Mouse (Mus musculus) megakaryocyte, adult 5-6 weeks (primary cell): Measurements from ENCODE around the gene Klrb1f. TPM values are rescaled to one million over a fixed set of nuclear protein-coding genes. Genes with fewer than 3 reads are reported as not detected.

Experiments used
- total RNA-seq, 2 experiments: library from RNA; stranded (forward) in 1 of 2; stranded (reverse) in 1 of 2; fragments of 153-499, 151-499 nt in 1 of 2; fragments of 221-1000, 200-1000 nt in 1 of 2; gene quantifications; 2 replicates each; pipeline versions ENCODE4 v1.2.3 to v1.2.4; 2015 to 2017

The Klrb1f gene
- total RNA-seq, 2 experiments from 2014 or later: 108 to 132 TPM

Other genes starting within 250 kb of the Klrb1f start
- gene Gm44511, start 219.6 kb upstream of the Klrb1f start, total RNA-seq (2015): 2.7 TPM in 1 of 2 replicates, not detected in the other
- 3.4 TPM in 1 of 2 replicates, not detected in the other for gene Gm44511, start 219.6 kb upstream of the Klrb1f start, total RNA-seq (2017)
- 4.5 and 11.2 TPM in 2 replicates for gene Klrb1b, start 219.6 kb upstream of the Klrb1f start, total RNA-seq (2015)
- gene Klrb1b, start 219.6 kb upstream of the Klrb1f start, total RNA-seq (2017): 2.6 and 3.6 TPM in 2 replicates
- 34.3 and 38.5 TPM in 2 replicates for gene Clec2i, start 158.3 kb upstream of the Klrb1f start, total RNA-seq (2015)
- gene Clec2i, start 158.3 kb upstream of the Klrb1f start, total RNA-seq (2017): 58.0 and 59.7 TPM in 2 replicates
- gene BC035044, start 154.8 kb upstream of the Klrb1f start, total RNA-seq (2015): 154 and 164 TPM in 2 replicates
- 141 and 149 TPM in 2 replicates for gene BC035044, start 154.8 kb upstream of the Klrb1f start, total RNA-seq (2017)
- gene Clec2g, start 111.5 kb upstream of the Klrb1f start, total RNA-seq (2015): 0.48 TPM in 1 of 2 replicates, not detected in the other
- 1.5 TPM in 1 of 2 replicates, not detected in the other for gene Clec2g, start 111.5 kb upstream of the Klrb1f start, total RNA-seq (2017)
- gene Clec2e, start 55.0 kb downstream of the Klrb1f start, total RNA-seq (2015): not detected in 2 replicates
- 0.29 TPM in 1 of 2 replicates, not detected in the other for gene Clec2e, start 55.0 kb downstream of the Klrb1f start, total RNA-seq (2017)
- gene Clec2d, start 134.7 kb downstream of the Klrb1f start, total RNA-seq (2015): 28.2 and 41.3 TPM in 2 replicates
- 238 and 253 TPM in 2 replicates for gene Clec2d, start 134.7 kb downstream of the Klrb1f start, total RNA-seq (2017)
- 21.3 and 25.9 TPM in 2 replicates for gene Cd69, start 229.5 kb downstream of the Klrb1f start, total RNA-seq (2015)
- gene Cd69, start 229.5 kb downstream of the Klrb1f start, total RNA-seq (2017): 20.6 and 22.7 TPM in 2 replicates